Mouse (Mus musculus) forebrain, embryonic 10.5 days (tissue): ENCODE measurements around the gene Mllt3. TPM values are rescaled to one million over a fixed set of nuclear protein-coding genes. Genes with fewer than 3 reads are reported as not detected.

Experiments
- DNase-seq: peaks from one replicate; pipeline ENCODE4 v3.0.0-alpha.2; 2017; ENCODE audit warnings: low spot score; ENCODE audit errors: extremely low spot score
- H3K27ac ChIP-seq: fragments of 300-500 bp; sonication (generic); 2 replicates; pipeline ENCODE4 v1.5.1; 2016; ENCODE audit warnings: mild to moderate bottlenecking
- H3K27me3 ChIP-seq: fragments of 300-500 bp; sonication (generic); 2 replicates; pipeline ENCODE4 v1.6.1; 2016; ENCODE audit warnings: mild to moderate bottlenecking; ENCODE audit not compliant: poor library complexity, severe bottlenecking
- H3K36me3 ChIP-seq: fragments of 300-500 bp; sonication (generic); replicated peaks from 2 replicates; pipeline ENCODE4 v1.6.1; 2016; ENCODE audit warnings: mild to moderate bottlenecking, moderate library complexity
- H3K4me1 ChIP-seq: fragments of 300-500 bp; sonication (generic); 2 replicates; pipeline ENCODE4 v1.6.1; 2016
- H3K4me3 ChIP-seq: fragments of 300-500 bp; sonication (generic); 2 replicates; pipeline ENCODE4 v1.5.1; 2016; ENCODE audit warnings: mild to moderate bottlenecking, moderate library complexity
- H3K9me3 ChIP-seq: fragments of 300-500 bp; sonication (generic); 2 replicates; pipeline ENCODE4 v1.6.1; 2016; ENCODE audit warnings: mild to moderate bottlenecking, moderate library complexity
- WGBS: fragments of 180-500 bp; shearing (Covaris S2); methylation state at CpG from one replicate; pipeline ENCODE4 v1.1.7; 2016; 5-methylcytosine and 5-hydroxymethylcytosine counted together
- polyA plus RNA-seq: library from polyadenylated mRNA; unstranded; fragments of >200 nt; fragmentation: Nextera tagmentation; extraction: Ambion mirVana; gene quantifications from 2 replicates; pipeline ENCODE4 v1.2.1, GENCODE M21; 2016

Gene Mllt3
- polyA plus RNA-seq, 1 experiment from 2014 or later, result 55.6 TPM

- no peak for DNase-seq
- Histone ChIP-seq H3K9me3 (no peaks in the 10 kb centered on the region), H3K4me1 (peaks cover 8% of the 10 kb centered on the region; the same call in 1 of the 2 replicates), H3K27me3 (peaks cover 24% of the 10 kb centered on the region), H3K27ac (no peak overlapping the region), H3K4me3 (no peak overlapping the region), H3K36me3 (no peaks in the 10 kb centered on the region)
- 95% methylated on average over 2 of the region's 2 CpGs for WGBS
Measured at GRCm38 (mm10) chr4:87799418-87799817, 233.7 kb downstream of the Mllt3 start.

- H3K9me3 ChIP-seq, result no peaks in the 10 kb centered on the region
- WGBS, result 86% methylated on average over 4 of the region's 4 CpGs
- no peak overlapping the region for H3K4me3 ChIP-seq
- peaks cover 17% of the 10 kb centered on the region for H3K36me3 ChIP-seq
- H3K27me3 ChIP-seq, result peaks cover 52% of the 10 kb centered on the region
- H3K27ac ChIP-seq, result no peak overlapping the region
- no peak for DNase-seq
- peaks cover 23% of the 10 kb centered on the region for H3K4me1 ChIP-seq
Measured at GRCm38 (mm10) chr4:87795261-87795660, 237.9 kb downstream of the Mllt3 start.

GRCm38 (mm10) chr4:87794216-87794615 is 238.9 kb downstream of the Mllt3 start:
- no peak for DNase-seq
- 86% methylated on average over 3 of the region's 3 CpGs for WGBS
- peaks cover 23% of the 10 kb centered on the region for H3K4me1 ChIP-seq

GRCm38 (mm10) chr4:87792511-87792910 is 240.7 kb downstream of the Mllt3 start:
- peaks cover 23% of the 10 kb centered on the region for H3K4me1 ChIP-seq
- WGBS, result 48% methylated on average over 5 of the region's 5 CpGs

More at GRCm38 (mm10) chr4:87794216-87794615, 238.9 kb downstream of the Mllt3 start:
- Histone ChIP-seq H3K4me3 (no peak overlapping the region), H3K27ac (no peak overlapping the region), H3K36me3 (peaks cover 26% of the 10 kb centered on the region), H3K9me3 (no peaks in the 10 kb centered on the region), H3K27me3 (peaks cover 62% of the 10 kb centered on the region)

GRCm38 (mm10) chr4:87789446-87789845 is 243.7 kb downstream of the Mllt3 start:
- Histone ChIP-seq H3K27ac (no peak overlapping the region), H3K9me3 (no peaks in the 10 kb centered on the region), H3K4me3 (no peak overlapping the region), H3K36me3 (peaks cover 48% of the 10 kb centered on the region), H3K4me1 (peaks cover 40% of the 10 kb centered on the region), H3K27me3 (peaks cover 50% of the 10 kb centered on the region)
- DNase-seq, result no peak
- 91% methylated on average over 7 of the region's 7 CpGs for WGBS

More at GRCm38 (mm10) chr4:87792511-87792910, 240.7 kb downstream of the Mllt3 start:
- H3K36me3 ChIP-seq, result peaks cover 40% of the 10 kb centered on the region
- H3K9me3 ChIP-seq, result no peaks in the 10 kb centered on the region
- no peak overlapping the region for H3K27ac ChIP-seq
- DNase-seq, result no peak
- H3K27me3 ChIP-seq, result peaks cover 70% of the 10 kb centered on the region
- no peak overlapping the region for H3K4me3 ChIP-seq

GRCm38 (mm10) chr4:87788691-87789090 is 244.5 kb downstream of the Mllt3 start:
- no peaks in the 10 kb centered on the region for H3K9me3 ChIP-seq
- peaks cover 48% of the 10 kb centered on the region for H3K36me3 ChIP-seq
- no peak for DNase-seq
- H3K27me3 ChIP-seq, result peaks cover 42% of the 10 kb centered on the region
- peaks cover 38% of the 10 kb centered on the region for H3K4me1 ChIP-seq
- 70% methylated on average over 8 of the region's 8 CpGs for WGBS
- H3K4me3 ChIP-seq, result no peak overlapping the region
- no peak overlapping the region for H3K27ac ChIP-seq

- H3K27me3 ChIP-seq, result peaks cover 23% of the 10 kb centered on the region
- peak overlapping the region; percentile 71 for H3K27ac ChIP-seq
- peak overlapping the region; percentile 28; the same call in 1 of the 2 replicates for H3K4me3 ChIP-seq
- H3K36me3 ChIP-seq, result peaks cover 58% of the 10 kb centered on the region
- peak; percentile 57 for DNase-seq
- H3K9me3 ChIP-seq, result no peaks in the 10 kb centered on the region
- H3K4me1 ChIP-seq, result peaks cover 20% of the 10 kb centered on the region
- WGBS, result 12% methylated on average over 12 of the region's 12 CpGs
Measured at GRCm38 (mm10) chr4:87785132-87786074, 247.8 kb downstream of the Mllt3 start.

GRCm38 (mm10) chr4:87783809-87784208 is 249.4 kb downstream of the Mllt3 start:
- Histone ChIP-seq H3K4me3 (no peak overlapping the region), H3K4me1 (peaks cover 20% of the 10 kb centered on the region), H3K27ac (no peak overlapping the region), H3K27me3 (peaks cover 9% of the 10 kb centered on the region; the same call in 1 of the 2 replicates), H3K36me3 (peaks cover 48% of the 10 kb centered on the region), H3K9me3 (no peaks in the 10 kb centered on the region)
- 84% methylated on average over 2 of the region's 2 CpGs for WGBS
- no peak for DNase-seq

- 0 out of 2 replicates have a peak, but pooled peaks cover 3% of the 10 kb centered on the region for H3K27me3 ChIP-seq
- H3K9me3 ChIP-seq, result no peaks in the 10 kb centered on the region
- H3K4me3 ChIP-seq, result no peak overlapping the region
- H3K36me3 ChIP-seq, result peaks cover 40% of the 10 kb centered on the region
- no peak overlapping the region for H3K27ac ChIP-seq
- 96% methylated on average over 5 of the region's 5 CpGs for WGBS
- no peak for DNase-seq
- H3K4me1 ChIP-seq, result peaks cover 20% of the 10 kb centered on the region
Measured at GRCm38 (mm10) chr4:87781971-87782370, 251.2 kb downstream of the Mllt3 start.

GRCm38 (mm10) chr4:87775721-87776120 is 257.4 kb downstream of the Mllt3 start:
- no peak for DNase-seq
- 97% methylated on average over 2 of the region's 2 CpGs for WGBS
- Histone ChIP-seq H3K9me3 (no peaks in the 10 kb centered on the region), H3K27me3 (no peaks in the 10 kb centered on the region), H3K4me1 (no peaks in the 10 kb centered on the region), H3K36me3 (peaks cover 42% of the 10 kb centered on the region), H3K27ac (no peak overlapping the region), H3K4me3 (no peak overlapping the region)

- Histone ChIP-seq H3K9me3 (no peaks in the 10 kb centered on the region), H3K27me3 (no peaks in the 10 kb centered on the region), H3K36me3 (peaks cover 34% of the 10 kb centered on the region), H3K4me3 (no peak overlapping the region), H3K27ac (no peak overlapping the region), H3K4me1 (no peaks in the 10 kb centered on the region)
- no peak for DNase-seq
- WGBS, result 95% methylated on average over 4 of the region's 4 CpGs
Measured at GRCm38 (mm10) chr4:87774515-87774914, 258.6 kb downstream of the Mllt3 start.

GRCm38 (mm10) chr4:87767711-87768561 is 265.2 kb downstream of the Mllt3 start:
- peaks cover 19% of the 10 kb centered on the region for H3K4me1 ChIP-seq
- 40% methylated on average over 11 of the region's 11 CpGs for WGBS
- peaks cover 16% of the 10 kb centered on the region; the same call in 1 of the 2 replicates for H3K27me3 ChIP-seq
- H3K4me3 ChIP-seq, result no peak overlapping the region
- peaks cover 1% of the 10 kb centered on the region for H3K36me3 ChIP-seq
- H3K9me3 ChIP-seq, result no peaks in the 10 kb centered on the region
- peak overlapping the region; percentile 56; the same call in 1 of the 2 replicates for H3K27ac ChIP-seq
- DNase-seq, result peak; percentile 54
